Mouse (Mus musculus): Measurements from ENCODE around the gene Ptrh1. TPM values are rescaled to one million over a fixed set of nuclear protein-coding genes. Genes with fewer than 3 reads are reported as not detected.

Gene Ptrh1
- polyA plus RNA-seq (2017; shearing (Covaris generic)) = 4.9 TPM

GRCm38 (mm10) chr2:32775359-32776074 lies at the start of gene Ptrh1, which contains the start of gene Ttc16:
Ptrh1 (plus strand) TSS chr2:32775786.
Ttc16 (minus strand) TSS chr2:32775633.

GRCm38 (mm10) chr2:32740916-32741272 lies 34.7 kb upstream of the Ptrh1 start, which contains the start of gene 6330409D20Rik:
6330409D20Rik (minus strand) TSS chr2:32741016.

DNA sequence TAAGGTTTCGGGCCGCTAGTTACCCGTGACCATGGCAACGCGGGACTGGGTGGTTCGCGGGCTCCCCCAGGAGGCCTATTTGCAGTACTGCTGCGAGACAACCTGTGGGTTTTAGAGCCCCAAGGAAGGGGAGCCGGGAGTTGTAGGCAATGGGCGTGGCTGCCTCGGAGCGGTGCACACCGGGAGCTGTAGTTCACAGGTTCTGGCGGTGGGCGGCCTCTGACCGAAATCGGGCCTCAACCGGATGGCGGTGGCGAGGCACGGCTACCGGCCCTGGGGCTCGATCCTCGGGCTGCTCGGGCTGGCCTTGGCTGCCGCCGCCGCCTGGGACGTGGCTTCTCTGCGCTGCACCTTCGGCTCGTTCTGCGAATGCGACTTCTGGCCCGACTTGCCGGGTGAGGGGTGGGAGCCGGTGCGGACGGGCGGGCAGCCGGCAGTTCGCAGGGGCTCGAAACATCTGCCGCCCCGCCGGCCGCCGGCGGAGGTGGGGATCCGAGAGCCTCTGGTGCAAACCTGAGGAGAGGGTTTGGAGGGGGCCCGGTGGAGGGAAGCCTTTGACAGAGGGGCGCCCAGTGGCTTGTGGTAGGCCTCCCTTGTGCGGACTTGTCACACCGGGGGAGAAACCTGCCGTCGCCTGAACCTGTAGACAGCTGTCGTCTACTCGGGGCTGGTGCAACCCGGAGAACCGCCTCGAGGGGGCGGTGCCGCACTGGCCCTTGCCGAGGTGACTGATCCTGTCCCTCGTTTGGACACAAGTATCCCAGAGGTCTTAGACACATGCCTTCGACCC lies 18.3 kb upstream of the Ptrh1 start, which contains the start of gene Tor2a:
Tor2a (plus strand) TSS at position 179 of the 790 bp plus-strand sequence.

GRCm38 (mm10) chr2:32784048-32784681 lies 8.6 kb downstream of the Ptrh1 start, which contains the start of gene Cfap157:
Cfap157 (minus strand) TSS chr2:32784428.

Other genes with a start within 250 kb of the Ptrh1 start
- 139 TPM for gene Fam102a, start 240.5 kb upstream of the Ptrh1 start, polyA plus RNA-seq (2017; shearing (Covaris generic))
- 139 TPM for gene Dpm2, start 204.9 kb upstream of the Ptrh1 start, polyA plus RNA-seq (2017; shearing (Covaris generic))
- 0.36 TPM for gene Pip5kl1, start 201.0 kb upstream of the Ptrh1 start, polyA plus RNA-seq (2017; shearing (Covaris generic))
- gene 9430097D07Rik, start 200.1 kb upstream of the Ptrh1 start, polyA plus RNA-seq (2017; shearing (Covaris generic)) = 0.12 TPM
- gene St6galnac4, start 188.7 kb upstream of the Ptrh1 start, polyA plus RNA-seq (2017; shearing (Covaris generic)) = 43.7 TPM
- gene St6galnac6, start 176.1 kb upstream of the Ptrh1 start, polyA plus RNA-seq (2017; shearing (Covaris generic)) = 5.1 TPM
- not detected for gene Ak1, start 154.0 kb upstream of the Ptrh1 start, polyA plus RNA-seq (2017; shearing (Covaris generic))
- gene Eng, start 129.2 kb upstream of the Ptrh1 start, polyA plus RNA-seq (2017; shearing (Covaris generic)) = 0.19 TPM
- 25.7 TPM for gene Fpgs, start 71.6 kb upstream of the Ptrh1 start, polyA plus RNA-seq (2017; shearing (Covaris generic))
- 177 TPM for gene Cdk9, start 62.7 kb upstream of the Ptrh1 start, polyA plus RNA-seq (2017; shearing (Covaris generic))
- gene Sh2d3c, start 54.7 kb upstream of the Ptrh1 start, polyA plus RNA-seq (2017; shearing (Covaris generic)) = 116 TPM
- 0.85 TPM for gene 6330409D20Rik, start 34.8 kb upstream of the Ptrh1 start, polyA plus RNA-seq (2017; shearing (Covaris generic))
- 76.5 TPM for gene Tor2a, start 18.6 kb upstream of the Ptrh1 start, polyA plus RNA-seq (2017; shearing (Covaris generic))
- gene Ttc16, start 153 bp upstream of the Ptrh1 start, polyA plus RNA-seq (2017; shearing (Covaris generic)) = 0.48 TPM
- gene Cfap157, start 8.6 kb downstream of the Ptrh1 start, polyA plus RNA-seq (2017; shearing (Covaris generic)) = 0.22 TPM
- 2.9 TPM for gene Stxbp1, start 71.5 kb downstream of the Ptrh1 start, polyA plus RNA-seq (2017; shearing (Covaris generic))
- gene Fam129b, start 100.3 kb downstream of the Ptrh1 start, polyA plus RNA-seq (2017; shearing (Covaris generic)) = 1.7 TPM
- gene Rpl12, start 185.8 kb downstream of the Ptrh1 start, polyA plus RNA-seq (2017; shearing (Covaris generic)) = 47.2 TPM
- gene Lrsam1, start 185.8 kb downstream of the Ptrh1 start, polyA plus RNA-seq (2017; shearing (Covaris generic)) = 10.2 TPM
- gene Slc2a8, start 206.3 kb downstream of the Ptrh1 start, polyA plus RNA-seq (2017; shearing (Covaris generic)) = 8.2 TPM